Mouse (Mus musculus) olfactory bulb, adult 2 months (tissue): ENCODE results near the gene Plcb4.

Source experiments
- CTCF ChIP-seq: fragments of 200-500 bp; IDR thresholded peaks from 2 replicates; pipeline ENCODE4 v1.5.1; 2012; ENCODE audit warnings: low read depth, mild to moderate bottlenecking, low read length, moderate library complexity; ENCODE audit not compliant: insufficient read depth
- POLR2A ChIP-seq: fragments of 200-500 bp; IDR thresholded peaks from 2 replicates; pipeline ENCODE4 v1.6.1; 2012; ENCODE audit warnings: mild to moderate bottlenecking, low read depth, low read length, moderate library complexity; ENCODE audit not compliant: insufficient read depth

GRCm38 (mm10) chr2:135843721-135844120 lies 184.9 kb downstream of the Plcb4 start:
- TF ChIP-seq CTCF, result no peak
- TF ChIP-seq POLR2A, result no peak
